Mouse (Mus musculus): ENCODE measurements around the gene Atad3a.

- TF ChIP-seq GATA1 (IDR thresholded peaks at IDR 0.05; ENCODE audit: borderline replicate concordance, low read length) (no peak), FLI1 (IDR thresholded peaks at IDR 0.05; ENCODE audit: low read length) (no peak)
Measured at GRCm38 (mm10) chr4:155779498-155779897, 18.6 kb upstream of the Atad3a start.

Measured in megakaryocyte, embryonic 14.5 days (primary cell).